Mouse (Mus musculus) neural tube, embryonic 15.5 days (tissue): Measurements from ENCODE around the gene Uox. TPM values are rescaled to one million over a fixed set of nuclear protein-coding genes. Genes with fewer than 3 reads are reported as not detected.

Source experiments
- ATAC-seq: fragments of 200-750 bp; cut with Nextera tagmentation; 2 replicates; pipeline ENCODE4 v1.8.0; 2017; ENCODE audit warnings: mild to moderate bottlenecking, moderate TSS enrichment, moderate library complexity; ENCODE audit not compliant: low FRiP score
- H3K27ac ChIP-seq: fragments of 300-500 bp; sonication (generic); replicated peaks from 2 replicates; pipeline ENCODE4 v1.5.1; 2015; ENCODE audit warnings: mild to moderate bottlenecking, inconsistent platforms
- H3K27me3 ChIP-seq: fragments of 300-500 bp; sonication (generic); replicated peaks from 2 replicates; pipeline ENCODE4 v1.6.1; 2015; ENCODE audit warnings: inconsistent platforms
- H3K36me3 ChIP-seq: fragments of 300-500 bp; sonication (generic); 2 replicates; pipeline ENCODE4 v1.6.1; 2015; ENCODE audit warnings: inconsistent platforms
- H3K4me1 ChIP-seq: fragments of 300-500 bp; sonication (generic); 2 replicates; pipeline ENCODE4 v1.6.1; 2015; ENCODE audit warnings: inconsistent platforms
- H3K4me2 ChIP-seq: fragments of 300-500 bp; sonication (generic); 2 replicates; pipeline ENCODE4 v1.6.1; 2015; ENCODE audit warnings: inconsistent platforms, mild to moderate bottlenecking, moderate library complexity
- H3K4me3 ChIP-seq: fragments of 300-500 bp; sonication (generic); replicated peaks from 2 replicates; pipeline ENCODE4 v1.5.1; 2015; ENCODE audit warnings: mild to moderate bottlenecking, inconsistent platforms
- H3K9ac ChIP-seq: fragments of 300-500 bp; sonication (generic); replicated peaks from 2 replicates; pipeline ENCODE4 v1.6.1; 2015; ENCODE audit warnings: mild to moderate bottlenecking, inconsistent platforms
- H3K9me3 ChIP-seq: fragments of 300-500 bp; sonication (generic); replicated peaks from 2 replicates; pipeline ENCODE4 v1.6.1; 2016; ENCODE audit warnings: inconsistent platforms
- WGBS: fragments of 180-500 bp; shearing (Covaris S2); methylation state at CpG from one replicate; pipeline ENCODE4 v1.1.7; 2015; ENCODE audit warnings: mixed read lengths; 5-methylcytosine and 5-hydroxymethylcytosine counted together
- polyA plus RNA-seq: library from polyadenylated mRNA; unstranded; fragments of >200 nt; fragmentation: Nextera tagmentation; extraction: Ambion mirVana; gene quantifications from 2 replicates; pipeline ENCODE4 v1.2.1, GENCODE M21; 2015

The Uox gene
- polyA plus RNA-seq, 1 experiment from 2014 or later = not detected

DNA sequence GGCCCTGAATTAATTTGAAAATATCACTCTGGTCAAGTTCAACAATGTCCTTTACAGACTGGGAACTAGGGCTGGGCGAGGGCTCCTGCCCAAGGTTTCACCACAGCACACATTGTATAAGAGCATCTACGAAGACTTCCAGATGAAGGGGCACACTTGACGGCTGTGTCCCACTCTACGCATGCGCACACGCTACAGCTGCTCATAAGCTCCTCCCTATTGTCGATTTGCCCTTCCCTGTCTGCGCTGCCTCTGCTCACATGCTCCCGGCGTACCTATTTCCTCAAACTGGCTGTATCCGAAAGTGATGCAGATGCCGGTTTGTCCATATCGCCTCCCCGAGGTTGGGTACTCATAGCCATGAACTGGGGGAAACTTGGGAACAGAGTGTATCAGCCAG is 16.4 kb downstream of the Uox start:
- no peak overlapping the region for H3K27ac ChIP-seq
- 93% methylated on average over 14 of the region's 14 CpGs for WGBS

DNA sequence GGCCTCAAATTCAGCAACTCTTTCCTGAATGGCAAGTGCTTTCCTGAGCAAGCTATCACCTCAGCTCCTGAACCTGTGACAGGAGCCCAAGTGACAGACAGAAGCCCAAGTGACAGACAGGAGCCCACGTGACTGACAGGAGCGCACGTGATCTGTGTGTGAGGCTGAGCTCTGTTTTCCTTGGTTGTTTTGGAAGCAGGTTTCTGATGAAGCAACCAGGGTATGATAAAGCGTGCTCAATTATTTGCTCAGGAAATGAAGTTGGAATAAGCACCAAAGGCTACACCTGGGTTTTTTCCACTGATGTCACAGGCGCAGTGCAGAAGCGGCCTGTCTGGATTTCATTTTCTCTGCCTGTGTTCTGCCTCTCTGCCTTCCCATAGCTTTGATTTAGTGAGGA is 19.3 kb downstream of the Uox start:
- ATAC-seq = peak; percentile 55; the same call in 1 of the 2 replicates
- Histone ChIP-seq H3K36me3 (no peaks in the 10 kb centered on the region), H3K4me3 (no peak overlapping the region), H3K4me2 (no peak overlapping the region), H3K27me3 (no peaks in the 10 kb centered on the region), H3K27ac (peak overlapping the region; percentile 72), H3K4me1 (peaks cover 7% of the 10 kb centered on the region; the same call in 1 of the 2 replicates), H3K9ac (no peak overlapping the region), H3K9me3 (no peaks in the 10 kb centered on the region)
- WGBS = 79% methylated on average over 6 of the region's 6 CpGs

More for the DNA sequence above, 16.4 kb downstream of the Uox start:
- Histone ChIP-seq H3K4me3 (no peak overlapping the region), H3K4me1 (peaks cover 7% of the 10 kb centered on the region; the same call in 1 of the 2 replicates), H3K36me3 (no peaks in the 10 kb centered on the region), H3K4me2 (no peak overlapping the region), H3K9me3 (no peaks in the 10 kb centered on the region), H3K9ac (no peak overlapping the region), H3K27me3 (no peaks in the 10 kb centered on the region)
- no peak for ATAC-seq

DNA sequence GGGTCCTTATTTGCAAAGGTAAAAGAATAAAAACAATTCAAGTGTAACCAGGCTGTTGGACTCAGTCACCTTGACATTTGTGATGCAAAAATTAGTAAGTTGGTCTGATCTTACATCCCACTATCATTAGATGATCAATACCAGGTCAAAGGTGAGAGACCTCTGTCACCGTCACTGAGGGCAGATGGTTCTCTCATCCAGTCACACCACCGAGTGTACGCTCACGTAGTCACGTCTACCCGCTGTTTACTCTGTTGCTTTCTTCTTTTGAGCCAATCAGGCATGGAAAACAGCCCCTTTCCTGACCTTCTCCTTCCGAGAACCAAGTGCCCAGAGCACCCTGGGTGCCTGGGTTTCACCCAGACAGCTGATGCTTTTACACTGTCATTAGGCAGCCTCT is 20.9 kb downstream of the Uox start:
- Histone ChIP-seq H3K27me3 (no peaks in the 10 kb centered on the region), H3K9ac (no peak overlapping the region), H3K27ac (no peak overlapping the region), H3K4me2 (no peak overlapping the region), H3K36me3 (no peaks in the 10 kb centered on the region), H3K4me1 (peaks cover 7% of the 10 kb centered on the region; the same call in 1 of the 2 replicates), H3K9me3 (no peaks in the 10 kb centered on the region), H3K4me3 (no peak overlapping the region)
- 81% methylated on average over 7 of the region's 7 CpGs for WGBS
- ATAC-seq = no peak

DNA sequence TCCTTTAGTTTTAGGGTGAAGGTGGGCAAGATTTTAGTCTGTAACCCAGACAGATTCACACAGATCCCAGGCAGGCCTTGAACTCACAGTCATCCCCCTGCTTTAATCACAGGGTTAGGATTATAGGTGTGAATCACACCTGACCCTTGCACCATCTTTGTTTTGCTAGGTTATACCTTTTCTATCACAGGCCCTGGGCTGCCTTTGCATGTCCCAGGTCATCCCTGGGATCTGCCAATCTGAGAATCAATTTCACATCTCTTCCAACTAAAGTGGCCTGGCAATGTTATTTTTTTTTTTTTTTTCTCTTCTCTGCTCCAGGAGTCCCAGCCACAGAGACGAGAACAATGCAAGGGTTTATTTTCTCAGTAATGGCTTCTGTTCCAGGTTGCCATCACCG is 21.4 kb downstream of the Uox start:
- Histone ChIP-seq H3K36me3 (no peaks in the 10 kb centered on the region), H3K27ac (no peak overlapping the region), H3K9me3 (no peaks in the 10 kb centered on the region), H3K27me3 (no peaks in the 10 kb centered on the region), H3K4me1 (peaks cover 7% of the 10 kb centered on the region; the same call in 1 of the 2 replicates), H3K4me3 (no peak overlapping the region), H3K9ac (no peak overlapping the region), H3K4me2 (no peak overlapping the region)
- no peak for ATAC-seq
- WGBS = 64% methylated on average over 2 of the region's 2 CpGs

DNA sequence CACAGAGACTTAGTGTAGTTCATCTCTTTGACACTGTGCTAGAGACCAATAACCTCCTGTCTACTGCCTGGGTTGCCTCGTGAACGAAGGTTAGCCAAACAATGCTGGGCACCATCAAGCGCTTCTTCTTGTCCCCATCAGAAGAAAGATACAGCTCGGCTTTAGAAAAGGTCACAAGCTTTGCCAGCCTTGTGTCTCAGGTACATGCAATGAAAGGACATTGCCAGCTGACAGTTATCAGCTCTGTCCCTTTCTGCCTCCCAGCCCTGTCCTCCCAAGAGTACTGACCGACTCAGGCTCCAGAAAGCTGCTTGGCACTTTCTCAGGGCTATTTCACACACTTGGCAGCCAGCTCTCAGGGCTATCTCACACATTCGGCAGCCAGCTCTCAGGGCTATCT is 25.2 kb downstream of the Uox start:
- ATAC-seq = no peak
- 89% methylated on average over 6 of the region's 6 CpGs for WGBS
- no peak overlapping the region for H3K27ac ChIP-seq

DNA sequence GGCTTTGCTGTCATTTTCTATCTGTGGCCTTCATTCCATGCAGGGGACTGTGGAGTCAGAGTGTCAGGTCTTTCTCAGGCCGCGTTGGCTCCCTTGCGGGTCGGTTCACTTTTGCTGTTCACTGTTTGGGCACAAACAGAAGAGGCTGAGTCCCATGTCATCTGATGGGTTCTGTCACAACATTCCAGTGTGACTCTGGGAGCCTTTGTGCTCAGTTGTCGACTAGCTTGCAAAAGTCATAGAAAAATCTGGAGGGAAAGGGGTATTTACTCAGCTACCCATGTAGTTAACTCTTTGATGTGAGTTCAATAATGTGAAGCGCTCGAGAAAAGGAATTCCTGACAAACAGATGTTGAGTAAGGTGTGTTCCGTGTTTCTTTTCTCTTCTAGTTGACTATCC is 26.2 kb downstream of the Uox start:
- H3K4me1 ChIP-seq = no peaks in the 10 kb centered on the region
- 92% methylated on average over 8 of the region's 8 CpGs for WGBS
- no peak for ATAC-seq

More for the DNA sequence above, 25.2 kb downstream of the Uox start:
- Histone ChIP-seq H3K4me1 (no peaks in the 10 kb centered on the region), H3K9me3 (no peaks in the 10 kb centered on the region), H3K27me3 (no peaks in the 10 kb centered on the region), H3K4me3 (no peak overlapping the region), H3K36me3 (no peaks in the 10 kb centered on the region), H3K4me2 (no peak overlapping the region), H3K9ac (no peak overlapping the region)

DNA sequence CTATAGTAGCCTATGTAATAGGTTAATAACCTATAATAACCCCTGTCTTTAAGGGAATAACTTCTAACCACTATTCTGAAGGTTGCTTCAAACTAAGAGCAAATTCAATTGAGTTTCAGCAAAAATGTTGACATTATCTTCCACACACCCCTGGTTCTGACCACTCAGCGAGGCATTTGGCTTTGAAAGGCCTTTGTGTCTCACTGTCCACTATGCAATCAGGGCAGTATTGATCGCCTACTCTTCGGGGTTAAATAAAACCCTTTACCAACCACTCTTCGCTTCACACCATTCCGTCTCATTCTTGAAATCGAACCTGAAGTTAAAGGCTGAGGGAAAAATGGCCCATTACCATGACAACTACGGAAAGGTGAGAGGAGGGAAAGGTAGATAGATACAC is 26.6 kb downstream of the Uox start:
- H3K27me3 ChIP-seq = no peaks in the 10 kb centered on the region
- H3K4me3 ChIP-seq = no peak overlapping the region
- no peaks in the 10 kb centered on the region for H3K36me3 ChIP-seq
- H3K4me2 ChIP-seq = no peak overlapping the region
- H3K4me1 ChIP-seq = no peaks in the 10 kb centered on the region
- H3K9me3 ChIP-seq = no peaks in the 10 kb centered on the region
- 90% methylated on average over 7 of the region's 7 CpGs for WGBS
- no peak overlapping the region for H3K27ac ChIP-seq
- ATAC-seq = no peak
- H3K9ac ChIP-seq = no peak overlapping the region

More for the DNA sequence above, 26.2 kb downstream of the Uox start:
- Histone ChIP-seq H3K4me2 (no peak overlapping the region), H3K27me3 (no peaks in the 10 kb centered on the region), H3K36me3 (no peaks in the 10 kb centered on the region), H3K9me3 (no peaks in the 10 kb centered on the region), H3K27ac (no peak overlapping the region), H3K4me3 (no peak overlapping the region), H3K9ac (no peak overlapping the region)

DNA sequence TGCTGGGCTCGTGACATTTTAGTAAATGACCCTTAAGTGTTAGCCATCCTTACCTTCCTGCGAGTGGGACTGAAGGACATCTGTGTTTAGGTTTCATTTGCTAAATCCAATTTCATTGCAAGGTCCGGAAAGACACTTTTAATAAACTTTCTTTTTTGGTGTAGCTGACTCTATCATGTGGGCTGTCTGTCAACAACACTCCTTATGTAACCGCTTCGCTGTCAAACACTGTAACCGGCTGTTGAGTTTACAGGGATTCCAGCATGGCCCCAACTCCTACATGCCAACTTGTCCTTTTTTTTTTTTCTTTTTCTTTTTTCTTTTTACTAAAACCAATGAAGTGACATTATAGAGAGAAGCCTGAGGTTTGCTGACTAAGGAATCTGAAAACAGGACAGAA is 28.2 kb downstream of the Uox start:
- no peaks in the 10 kb centered on the region for H3K9me3 ChIP-seq
- H3K9ac ChIP-seq = no peak overlapping the region
- 87% methylated on average over 6 of the region's 6 CpGs for WGBS
- no peak overlapping the region for H3K4me2 ChIP-seq
- H3K4me1 ChIP-seq = no peaks in the 10 kb centered on the region
- no peaks in the 10 kb centered on the region for H3K27me3 ChIP-seq
- no peaks in the 10 kb centered on the region for H3K36me3 ChIP-seq
- no peak overlapping the region for H3K27ac ChIP-seq
- ATAC-seq = no peak
- no peak overlapping the region for H3K4me3 ChIP-seq

DNA sequence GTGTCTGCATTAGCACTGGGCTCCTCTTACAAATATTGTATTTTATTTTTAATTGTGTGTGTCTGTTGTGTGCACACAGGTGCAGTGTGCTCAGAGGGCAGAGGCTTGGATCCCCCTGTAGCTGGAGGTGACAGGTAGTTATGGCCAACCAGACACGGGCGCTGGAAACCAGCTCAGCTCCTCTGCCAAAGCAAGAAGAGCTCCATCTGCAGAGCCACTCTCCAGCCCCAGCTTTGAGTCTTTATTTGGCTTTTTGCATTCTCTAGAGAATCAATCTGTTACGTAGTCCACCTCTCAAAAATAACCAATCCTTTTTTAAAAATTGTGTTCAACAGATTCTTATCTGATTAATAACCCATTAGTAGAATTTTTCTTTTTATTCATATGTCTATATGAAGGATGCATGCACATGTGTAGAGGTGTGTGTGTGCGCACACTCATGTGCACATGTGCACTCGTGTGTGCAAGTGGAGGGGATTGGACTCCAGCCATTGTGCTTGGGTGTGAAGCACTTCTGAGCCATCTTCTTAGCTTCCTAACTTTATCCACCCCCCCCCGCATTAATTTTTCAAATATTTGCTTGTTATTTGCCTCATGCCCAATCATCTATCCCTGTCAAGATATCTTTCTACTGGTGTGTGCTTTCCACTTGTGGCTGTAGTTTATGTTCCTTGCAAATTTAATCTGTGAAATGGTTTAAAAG is 29.1 kb downstream of the Uox start:
- 88% methylated on average over 6 of the region's 6 CpGs for WGBS
- Histone ChIP-seq H3K27me3 (no peaks in the 10 kb centered on the region), H3K4me1 (no peaks in the 10 kb centered on the region), H3K4me2 (no peak overlapping the region), H3K9ac (no peak overlapping the region), H3K27ac (no peak overlapping the region), H3K9me3 (no peaks in the 10 kb centered on the region), H3K36me3 (no peaks in the 10 kb centered on the region), H3K4me3 (no peak overlapping the region)
- no peak for ATAC-seq

DNA sequence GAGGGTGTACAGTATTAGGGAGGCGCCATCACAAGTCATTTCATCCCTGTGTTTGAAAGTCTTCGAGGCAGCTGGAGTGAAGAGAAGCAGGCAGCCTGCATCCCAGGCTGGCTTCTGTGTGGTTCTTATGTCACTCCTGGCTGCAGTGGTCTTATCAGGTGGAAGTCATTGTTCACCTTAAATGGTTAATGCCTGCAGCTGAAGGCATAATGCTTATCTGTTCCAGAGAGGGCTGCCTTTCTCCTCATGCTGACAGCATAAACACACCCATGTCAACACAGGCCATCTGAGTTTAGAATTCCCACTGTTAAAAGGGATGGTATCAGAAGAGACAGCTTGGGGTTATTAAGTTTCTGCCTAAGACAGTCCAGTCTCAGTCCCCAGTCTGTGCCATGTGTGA is 31.0 kb downstream of the Uox start:
- no peaks in the 10 kb centered on the region for H3K36me3 ChIP-seq
- no peak overlapping the region for H3K27ac ChIP-seq
- WGBS = 90% methylated on average over 2 of the region's 2 CpGs
- H3K27me3 ChIP-seq = no peaks in the 10 kb centered on the region
- no peak overlapping the region for H3K4me2 ChIP-seq
- no peaks in the 10 kb centered on the region for H3K4me1 ChIP-seq
- H3K4me3 ChIP-seq = no peak overlapping the region
- no peak overlapping the region for H3K9ac ChIP-seq
- H3K9me3 ChIP-seq = no peaks in the 10 kb centered on the region
- no peak for ATAC-seq

DNA sequence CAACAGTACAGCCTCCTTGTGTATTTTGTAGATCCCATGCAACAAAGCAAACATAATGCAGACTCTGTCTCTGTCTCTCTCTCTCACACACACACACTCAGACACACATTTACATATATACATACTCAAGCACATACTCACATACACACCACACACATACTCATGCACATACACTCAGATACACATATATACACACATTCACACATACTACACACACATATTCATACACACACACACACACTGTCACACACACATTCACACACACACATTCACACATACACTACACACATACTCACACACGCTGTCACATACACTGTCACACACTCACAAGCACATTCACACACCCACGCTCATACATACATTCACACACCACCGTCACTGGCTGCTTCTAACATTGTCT is 32.3 kb downstream of the Uox start:
- H3K9ac ChIP-seq = no peak overlapping the region
- 0 out of 2 replicates have a peak, but pooled peaks cover 2% of the 10 kb centered on the region for H3K4me1 ChIP-seq
- WGBS = 90% methylated on average over 3 of the region's 3 CpGs
- no peak overlapping the region for H3K27ac ChIP-seq
- no peak for ATAC-seq
- no peaks in the 10 kb centered on the region for H3K27me3 ChIP-seq
- H3K4me3 ChIP-seq = no peak overlapping the region
- no peaks in the 10 kb centered on the region for H3K36me3 ChIP-seq
- no peaks in the 10 kb centered on the region for H3K9me3 ChIP-seq
- no peak overlapping the region for H3K4me2 ChIP-seq

DNA sequence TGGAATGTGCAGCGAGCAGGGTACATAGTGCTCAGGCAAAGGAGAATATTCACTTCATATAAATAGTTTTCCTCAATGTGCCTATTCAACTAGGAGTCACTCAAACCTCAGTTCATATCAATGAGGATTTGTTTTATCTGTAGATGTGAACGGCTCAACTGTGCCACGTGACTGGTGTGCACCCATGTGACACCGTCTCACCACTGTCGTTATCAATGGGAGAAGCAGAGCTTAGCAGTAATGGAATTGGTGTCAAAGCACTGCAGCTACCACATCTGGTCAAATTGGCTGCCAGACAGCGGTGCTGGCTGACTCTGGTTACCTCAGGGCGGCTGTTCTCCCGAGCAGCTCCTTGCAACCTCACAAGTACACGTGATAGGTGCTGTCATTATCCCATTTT is 34.4 kb downstream of the Uox start:
- ATAC-seq = no peak
- H3K9ac ChIP-seq = no peak overlapping the region
- H3K4me2 ChIP-seq = no peak overlapping the region
- H3K9me3 ChIP-seq = no peaks in the 10 kb centered on the region
- H3K27ac ChIP-seq = no peak overlapping the region
- no peaks in the 10 kb centered on the region for H3K27me3 ChIP-seq
- 78% methylated on average over 9 of the region's 9 CpGs for WGBS
- no peaks in the 10 kb centered on the region for H3K36me3 ChIP-seq
- H3K4me1 ChIP-seq = peaks cover 10% of the 10 kb centered on the region; the same call in 1 of the 2 replicates
- H3K4me3 ChIP-seq = no peak overlapping the region
